Mouse (Mus musculus): ENCODE measurements at regions not wholly inside any gene's neighbourhood (a gene's known extent, or its start where the extent isn't known, plus 50 kb on each side); places are given as distances from the start of the nearest gene placed in this dataset.

DNA sequence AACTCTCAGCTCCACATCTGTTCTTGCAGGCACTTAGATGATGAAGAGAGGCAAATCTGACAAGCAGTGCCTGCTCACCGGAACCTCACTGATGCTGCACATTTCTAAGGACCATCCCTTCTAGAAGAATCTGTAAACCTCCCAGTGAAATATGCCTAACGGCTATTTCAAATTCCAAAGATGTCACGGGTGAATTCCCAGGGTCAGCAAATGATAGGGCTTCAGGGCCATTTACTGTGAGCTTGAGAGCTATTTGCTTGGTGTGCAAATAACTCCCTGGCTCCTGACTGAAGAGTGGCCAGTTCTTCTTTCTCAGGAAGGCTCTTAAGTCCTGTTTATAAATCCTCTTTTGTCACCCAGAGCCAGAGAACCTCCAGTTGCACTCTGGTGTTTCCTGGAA is 135.3 kb downstream of the Tmx1 start:
- DNase-seq (ENCODE audit: extremely low spot score, low read depth, low spot score), result no peak

DNA sequence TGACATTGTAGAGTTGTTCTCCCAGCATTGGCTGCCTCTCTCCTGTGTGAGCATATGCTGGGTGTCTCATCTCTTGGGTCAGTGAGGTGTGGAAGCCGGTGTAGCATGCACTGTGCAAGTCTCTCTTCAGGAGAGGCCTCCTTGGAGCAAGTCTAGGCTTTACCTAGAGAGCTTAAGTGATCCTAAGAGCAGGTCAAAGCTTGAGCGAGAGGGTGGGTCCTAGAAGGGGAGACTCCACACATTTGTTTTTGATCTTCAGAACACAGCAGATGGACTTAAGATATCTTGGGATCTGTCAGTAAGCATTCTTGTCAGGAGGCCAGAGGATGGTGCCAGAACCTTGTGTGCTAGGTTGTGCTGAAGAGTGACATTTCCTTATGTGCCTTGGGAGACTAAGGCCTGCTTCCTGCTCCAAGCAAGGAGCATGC is 136.4 kb downstream of the Tmx1 start:
- no peak for DNase-seq (ENCODE audit: extremely low spot score, low read depth, low spot score)

DNA sequence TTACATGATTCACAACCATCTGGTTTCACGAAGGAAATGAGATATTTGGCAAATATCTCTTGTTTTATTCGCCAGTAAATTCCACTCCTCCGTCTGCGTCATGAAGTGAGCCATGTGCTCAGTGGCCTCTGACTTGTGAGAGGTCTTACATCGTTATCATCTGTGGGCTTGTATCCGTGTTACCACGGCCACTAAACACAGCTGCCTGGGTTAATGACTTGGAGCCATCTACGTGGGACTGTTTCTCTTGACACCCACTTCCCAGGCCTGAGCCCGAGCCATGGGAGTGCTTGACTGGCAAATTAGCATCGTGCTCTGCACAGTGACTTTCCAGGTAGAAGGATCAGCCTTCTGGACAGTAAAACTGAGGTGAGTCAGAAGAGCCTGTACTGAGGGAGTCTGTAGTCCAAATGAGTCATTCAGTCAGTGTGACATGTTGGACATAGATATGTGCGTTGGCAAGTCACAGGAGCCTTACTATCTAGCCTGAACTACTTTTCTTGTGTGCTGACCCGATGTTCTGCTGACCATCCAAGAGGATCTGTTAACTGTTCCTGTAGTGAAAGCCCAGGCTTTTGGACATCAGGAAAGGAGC is 137.7 kb downstream of the Tmx1 start:
- no peak for DNase-seq (ENCODE audit: extremely low spot score, low read depth, low spot score)

DNA sequence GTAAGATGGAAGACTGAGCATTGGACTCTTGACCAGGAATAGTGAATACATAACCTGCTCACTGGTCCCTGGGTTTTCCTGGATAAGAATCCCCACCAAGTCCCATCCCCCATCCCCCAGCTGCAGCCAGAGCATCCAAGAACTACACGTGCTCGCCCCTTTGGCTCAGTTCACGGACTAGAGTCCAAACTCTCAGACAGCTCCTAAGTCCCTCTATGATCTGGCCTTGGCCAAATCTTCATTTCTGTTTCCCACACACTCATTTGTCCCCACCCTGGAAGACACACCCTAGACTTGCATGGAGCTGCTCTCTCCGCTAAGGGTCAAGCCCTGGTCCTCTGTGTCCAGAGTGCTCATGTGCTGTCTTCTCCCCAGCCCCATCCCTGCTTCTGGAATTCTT is 139.9 kb downstream of the Tmx1 start:
- no peak for DNase-seq (ENCODE audit: extremely low spot score, low read depth, low spot score)

DNA sequence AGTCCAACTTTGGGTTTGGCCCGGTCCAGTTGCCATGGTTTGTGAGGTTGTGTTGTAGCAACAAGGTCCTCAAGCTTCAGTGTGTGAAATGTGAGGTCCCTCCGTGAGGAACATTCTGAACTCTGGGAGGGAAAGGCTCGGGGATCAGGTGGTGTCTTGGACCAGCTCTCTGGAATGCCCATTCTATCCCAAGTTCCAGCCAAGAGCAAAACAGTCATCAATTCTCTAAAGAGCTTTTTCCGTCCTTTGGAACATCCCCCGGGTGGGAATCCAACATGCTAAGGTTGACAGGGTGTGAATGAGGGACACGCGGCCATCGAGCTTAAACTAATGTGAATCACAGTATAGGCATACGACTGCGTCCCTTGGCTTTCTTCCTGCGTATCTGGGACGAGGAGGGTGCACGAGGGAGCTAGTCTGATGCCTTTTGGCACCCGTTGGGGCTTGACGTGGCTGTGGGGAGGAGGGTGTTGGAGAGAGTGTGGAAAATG is 145.4 kb downstream of the Tmx1 start:
- DNase-seq (ENCODE audit: extremely low spot score, low read depth, low spot score), result no peak

DNA sequence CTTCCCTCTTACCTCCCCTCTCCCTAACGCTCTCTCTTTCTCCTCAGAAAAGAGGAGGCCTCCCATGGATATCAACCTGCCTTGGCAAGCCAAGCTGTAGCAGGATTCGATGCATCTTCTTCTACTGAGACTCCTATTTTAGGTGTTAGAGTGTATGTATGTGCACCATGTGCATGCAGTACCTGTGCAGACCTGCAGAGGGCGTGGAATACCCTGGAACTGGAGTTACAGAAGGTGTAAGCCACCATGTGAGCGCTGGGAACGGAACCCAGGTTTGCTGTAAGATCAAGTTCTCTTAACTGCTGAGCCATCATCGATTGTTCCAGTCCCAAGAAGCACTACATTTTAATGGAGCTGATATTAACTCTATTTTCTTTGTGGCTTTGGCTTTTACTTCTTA is 146.8 kb downstream of the Tmx1 start:
- DNase-seq (ENCODE audit: extremely low spot score, low read depth, low spot score), result no peak

DNA sequence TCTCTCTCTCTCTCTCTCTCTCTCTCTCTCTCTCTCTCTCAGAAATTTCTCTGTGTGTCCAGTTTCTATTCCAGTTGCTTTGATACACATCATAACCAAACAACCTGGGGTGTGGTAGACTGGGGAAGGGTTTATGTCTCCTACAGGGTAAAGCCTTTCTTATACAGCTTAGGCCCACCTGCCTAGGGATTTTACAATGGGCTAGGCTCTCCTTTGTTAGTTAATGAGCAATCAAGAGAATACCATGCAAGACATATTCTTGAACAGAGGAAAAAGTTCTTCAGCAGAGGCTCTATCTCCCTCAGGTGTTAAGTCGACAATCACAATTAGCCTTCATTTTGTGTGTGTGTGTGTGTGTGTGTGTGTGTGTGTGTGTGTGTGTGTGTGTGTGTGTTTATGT is 151.0 kb downstream of the Tmx1 start:
- DNase-seq (ENCODE audit: extremely low spot score, low read depth, low spot score), result no peak

DNA sequence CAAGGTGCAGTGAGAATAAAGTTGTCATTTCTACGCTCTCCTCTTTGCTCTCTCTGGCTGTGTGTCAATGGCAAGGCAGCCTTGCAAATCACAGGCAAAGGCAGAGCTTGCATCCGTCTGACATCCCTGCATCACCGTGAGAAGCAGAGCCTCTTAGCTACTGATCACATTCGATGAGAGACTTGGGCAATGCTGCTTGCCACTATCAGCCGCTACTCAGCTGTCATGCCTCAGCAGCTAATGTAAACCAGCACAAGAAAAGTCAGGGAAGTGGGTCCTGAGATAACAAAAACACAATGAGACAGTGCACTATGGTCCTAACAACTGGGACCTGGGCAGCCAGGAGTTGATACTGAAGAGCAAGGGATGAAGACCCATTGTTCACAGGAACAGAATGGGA is 155.8 kb downstream of the Tmx1 start:
- DNase-seq (ENCODE audit: extremely low spot score, low read depth, low spot score), result no peak

DNA sequence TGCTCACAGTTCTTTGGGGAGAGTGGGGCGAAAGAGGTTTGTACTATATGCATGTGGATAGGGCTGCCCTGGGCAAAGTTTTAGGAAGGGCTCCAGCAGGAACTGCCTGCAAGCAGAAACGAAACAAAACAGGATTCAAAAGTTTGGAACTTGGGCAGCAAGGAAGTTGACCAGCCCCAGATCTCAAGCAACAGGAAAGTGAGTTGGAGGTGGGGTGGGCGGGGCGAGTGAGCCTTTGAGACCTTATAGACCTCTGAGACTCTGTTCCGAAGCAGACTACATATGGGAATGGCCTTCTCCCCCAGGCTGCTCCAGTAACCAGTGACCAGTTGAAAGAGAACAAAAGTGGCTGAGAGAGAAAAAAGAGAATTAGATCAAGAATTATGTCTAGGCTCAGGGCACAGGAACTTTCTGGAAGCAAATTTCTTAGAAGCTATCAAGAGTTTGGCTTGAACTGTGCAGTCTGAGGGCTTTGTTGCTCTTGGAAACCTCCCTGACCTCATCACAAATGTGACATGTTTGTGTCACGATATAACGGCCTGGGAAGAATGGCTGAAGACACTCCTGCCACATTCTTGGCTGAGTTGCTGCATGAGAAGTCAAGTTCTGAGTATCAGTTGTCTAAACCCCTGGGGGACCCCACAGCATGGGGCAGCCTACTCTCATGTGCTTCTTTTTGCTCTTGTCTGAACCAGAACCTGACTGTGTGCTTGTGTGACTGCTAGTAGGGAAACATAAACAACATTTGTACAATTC is 156.4 kb downstream of the Tmx1 start:
- no peak for DNase-seq (ENCODE audit: extremely low spot score, low read depth, low spot score)

DNA sequence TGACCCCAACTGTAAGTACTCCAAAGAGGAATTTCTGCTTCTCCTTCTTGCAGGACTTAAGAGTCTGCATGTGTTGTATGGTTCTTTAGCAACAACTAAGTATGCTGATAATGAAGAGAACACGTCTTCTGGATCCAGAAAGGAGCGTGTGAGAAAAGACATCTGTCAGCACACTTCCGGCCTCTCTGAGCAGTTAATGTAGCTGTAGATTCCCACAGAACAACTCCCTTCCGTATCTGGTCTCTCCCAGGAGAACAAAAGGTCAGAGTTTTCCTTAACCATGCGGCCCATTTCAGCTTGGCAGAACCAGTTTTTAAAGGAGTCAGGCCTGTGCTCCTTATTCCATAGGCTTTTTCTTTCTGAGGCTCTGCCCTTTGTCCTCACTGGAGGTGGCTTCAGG is 159.0 kb downstream of the Tmx1 start:
- no peak for DNase-seq (ENCODE audit: extremely low spot score, low read depth, low spot score)

DNA sequence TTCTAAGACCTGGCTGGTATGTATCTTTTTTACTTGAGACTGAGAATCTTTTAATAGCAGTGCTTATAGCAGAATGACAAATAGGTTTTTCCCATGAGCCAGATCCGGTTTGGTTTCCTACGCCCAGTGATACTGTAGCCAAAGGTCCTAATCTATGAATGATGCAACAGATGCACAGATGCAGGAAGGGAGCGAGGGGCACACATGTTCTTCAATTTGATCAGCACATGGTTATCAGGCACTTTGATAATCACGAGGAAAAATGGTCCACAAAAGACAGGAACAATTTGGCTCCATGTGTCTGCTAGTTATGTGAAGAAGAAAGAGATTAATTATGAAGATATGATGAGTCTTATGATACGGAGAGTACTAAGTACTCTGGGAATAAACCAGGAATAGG is 160.3 kb downstream of the Tmx1 start:
- no peak for DNase-seq (ENCODE audit: extremely low spot score, low read depth, low spot score)

DNA sequence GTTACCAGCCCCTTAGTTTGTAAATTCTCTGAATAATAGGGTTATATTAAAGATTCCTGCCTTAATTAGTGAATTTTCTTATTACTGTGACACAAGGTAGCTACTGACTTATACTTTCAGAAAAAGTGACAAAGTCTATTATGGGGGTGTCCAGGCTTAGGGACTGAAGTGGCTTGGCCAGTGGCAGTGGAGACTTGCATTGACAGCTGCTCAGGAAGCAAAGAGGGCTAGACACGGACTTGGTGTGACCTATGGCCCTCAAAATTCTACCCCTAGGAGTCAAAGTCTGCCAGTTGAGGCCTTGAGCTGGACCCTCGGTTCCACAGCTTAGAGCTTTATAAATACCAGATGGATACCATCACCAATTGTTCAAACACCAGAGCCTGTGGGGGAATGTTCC is 161.2 kb downstream of the Tmx1 start:
- DNase-seq (ENCODE audit: extremely low spot score, low read depth, low spot score), result no peak

DNA sequence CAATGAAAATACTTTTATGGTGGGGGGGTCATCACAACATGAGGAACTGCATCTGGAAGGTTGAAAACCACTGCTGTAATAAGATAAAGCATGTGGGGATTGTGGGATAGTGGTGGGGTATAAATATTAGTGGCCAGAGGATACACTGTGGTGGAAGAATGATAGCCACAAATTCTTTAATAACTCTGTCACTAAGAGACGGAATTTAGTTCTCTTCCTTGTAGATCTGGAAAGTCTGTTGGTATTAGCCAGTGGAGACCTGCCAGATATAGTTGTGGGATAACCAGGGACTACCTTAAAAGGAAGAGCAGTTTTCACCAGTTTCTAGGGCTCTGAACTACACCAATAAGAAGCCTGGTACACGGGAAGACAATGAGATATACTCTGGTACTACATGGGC is 161.8 kb downstream of the Tmx1 start:
- DNase-seq (ENCODE audit: extremely low spot score, low read depth, low spot score), result no peak

DNA sequence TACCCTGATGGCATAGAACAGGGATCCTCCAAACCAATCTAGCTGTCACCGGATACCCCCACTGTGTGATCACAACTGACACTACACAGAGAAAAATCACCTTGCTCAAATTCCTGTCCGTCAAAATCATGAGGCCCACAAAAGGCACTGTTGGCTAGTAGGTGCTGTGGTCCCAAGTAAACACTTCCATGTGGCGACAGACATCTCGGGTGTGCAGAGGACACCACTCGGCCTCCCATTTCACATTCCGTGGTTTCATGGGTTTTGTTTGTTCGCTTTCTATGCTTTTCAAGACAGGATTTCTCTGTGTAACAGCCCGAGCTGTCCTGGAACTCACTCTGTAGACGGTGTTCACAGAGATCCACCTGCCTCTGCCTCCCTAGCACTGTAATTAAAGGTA is 162.2 kb downstream of the Tmx1 start:
- DNase-seq (ENCODE audit: extremely low spot score, low read depth, low spot score), result no peak

DNA sequence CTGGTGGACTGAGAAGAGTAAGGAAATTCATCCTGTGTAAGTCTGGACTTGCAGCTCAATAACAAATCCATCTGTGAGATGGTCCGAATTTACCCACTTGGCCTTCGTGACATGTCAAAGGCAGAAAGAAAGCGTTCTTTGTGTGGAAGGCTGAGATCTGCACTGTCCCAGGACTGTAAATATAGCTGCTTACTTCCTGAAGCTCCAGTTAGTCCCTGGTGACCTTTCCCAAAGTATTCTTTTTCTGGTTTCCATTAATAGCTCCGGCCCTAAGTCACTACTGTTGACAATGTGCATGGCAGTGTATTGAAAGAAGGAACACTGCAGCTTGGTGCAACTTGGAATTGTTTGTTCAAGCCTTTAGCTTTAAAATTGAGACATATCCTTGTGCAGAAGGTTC is 163.2 kb downstream of the Tmx1 start:
- no peak for DNase-seq (ENCODE audit: extremely low spot score, low read depth, low spot score)

DNA sequence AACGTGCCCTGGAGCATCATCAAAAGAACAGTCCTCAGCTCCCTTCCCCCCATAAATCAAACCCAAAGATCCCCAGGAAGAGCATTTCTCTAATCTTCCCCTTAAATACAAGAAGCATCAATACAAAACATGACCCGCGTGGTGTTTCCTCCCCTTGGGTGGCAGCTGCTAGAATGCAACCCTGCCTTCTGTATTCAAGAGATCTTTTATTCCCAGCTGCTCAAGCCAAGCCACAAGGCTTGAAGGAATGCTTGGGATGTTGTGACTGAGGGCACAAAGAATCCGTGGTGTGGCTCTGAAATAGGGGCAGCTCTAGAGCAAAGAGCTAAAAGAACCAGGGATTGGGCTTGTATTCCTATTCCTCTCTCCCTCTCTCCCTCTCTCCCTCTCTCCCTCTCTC is 163.6 kb downstream of the Tmx1 start:
- DNase-seq (ENCODE audit: extremely low spot score, low read depth, low spot score), result no peak

DNA sequence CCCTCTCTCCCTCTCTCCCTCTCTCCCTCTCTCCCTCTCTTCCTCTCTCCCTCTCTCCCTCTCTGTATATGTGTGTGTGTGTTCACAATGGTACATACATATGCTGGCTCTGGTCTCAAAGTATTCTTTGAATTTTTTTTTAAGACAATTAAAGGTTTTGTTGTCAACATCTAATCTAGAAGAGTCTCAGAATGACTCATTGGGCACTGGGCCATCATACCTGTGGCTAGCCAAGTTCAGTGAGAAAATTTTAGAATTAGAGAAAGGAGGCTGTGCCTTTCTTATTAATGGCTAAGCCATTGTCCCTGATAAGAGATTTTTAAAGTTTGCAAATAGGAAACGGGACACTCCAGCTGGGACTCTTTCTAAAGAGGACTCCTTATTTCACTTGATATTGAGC is 164.1 kb downstream of the Tmx1 start:
- DNase-seq (ENCODE audit: extremely low spot score, low read depth, low spot score), result no peak

DNA sequence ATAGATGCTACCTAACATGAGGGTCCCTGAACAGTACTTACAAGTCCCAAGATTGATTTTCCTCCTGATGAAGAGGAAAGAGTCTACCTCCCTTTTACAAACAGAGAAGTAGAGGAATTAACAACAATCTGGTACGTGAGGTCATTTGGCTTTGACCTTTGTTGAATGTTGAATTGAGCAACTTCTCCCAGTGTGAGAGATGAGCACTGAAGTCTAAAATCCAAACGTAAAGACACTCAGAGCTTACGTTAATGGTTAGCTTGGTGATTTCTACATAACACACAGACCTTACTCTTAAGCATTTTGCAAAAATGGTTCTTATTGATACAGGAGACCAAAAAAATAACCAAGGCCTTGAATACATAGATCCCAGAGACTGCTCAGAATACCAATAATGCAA is 165.1 kb downstream of the Tmx1 start:
- DNase-seq (ENCODE audit: extremely low spot score, low read depth, low spot score), result no peak

DNA sequence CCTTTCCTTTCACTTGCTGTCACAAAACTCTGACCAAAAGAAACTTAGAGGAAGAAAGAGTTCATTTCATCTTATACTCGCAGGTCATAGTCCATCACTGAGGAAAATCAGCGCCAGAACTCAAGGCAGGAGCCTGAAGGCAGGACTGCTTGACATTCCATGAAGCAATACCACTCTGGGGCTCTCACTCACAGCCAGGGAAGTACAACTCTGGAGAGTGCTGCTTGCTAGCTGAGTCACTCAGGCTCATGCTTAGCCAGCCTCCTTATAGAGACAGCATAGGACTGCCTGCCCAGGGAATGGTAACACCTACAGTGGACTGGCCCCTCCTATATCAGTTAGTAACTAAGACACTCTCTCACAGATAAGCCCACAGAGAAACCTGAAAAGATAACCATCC is 166.5 kb downstream of the Tmx1 start:
- DNase-seq (ENCODE audit: extremely low spot score, low read depth, low spot score), result no peak

DNA sequence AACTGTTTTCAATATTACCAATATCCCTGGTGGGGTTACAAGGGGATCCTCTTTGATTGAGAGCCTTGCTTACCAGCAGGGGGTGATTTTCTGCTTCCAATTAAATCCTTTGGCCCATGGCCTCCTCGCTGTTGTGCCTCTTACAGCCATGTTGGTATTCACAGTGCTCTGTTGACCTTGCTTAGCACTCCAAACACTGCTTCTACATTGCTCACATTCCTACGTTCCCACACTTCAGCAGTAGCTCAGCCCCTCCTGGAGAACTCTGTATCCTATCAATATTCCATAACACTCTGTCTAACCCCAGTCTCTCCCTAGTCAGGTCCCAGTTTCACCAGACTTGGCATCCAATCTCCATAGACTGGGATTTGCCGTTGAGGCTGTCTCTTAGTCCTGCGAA is 169.1 kb downstream of the Tmx1 start:
- no peak for DNase-seq (ENCODE audit: extremely low spot score, low read depth, low spot score)

DNA sequence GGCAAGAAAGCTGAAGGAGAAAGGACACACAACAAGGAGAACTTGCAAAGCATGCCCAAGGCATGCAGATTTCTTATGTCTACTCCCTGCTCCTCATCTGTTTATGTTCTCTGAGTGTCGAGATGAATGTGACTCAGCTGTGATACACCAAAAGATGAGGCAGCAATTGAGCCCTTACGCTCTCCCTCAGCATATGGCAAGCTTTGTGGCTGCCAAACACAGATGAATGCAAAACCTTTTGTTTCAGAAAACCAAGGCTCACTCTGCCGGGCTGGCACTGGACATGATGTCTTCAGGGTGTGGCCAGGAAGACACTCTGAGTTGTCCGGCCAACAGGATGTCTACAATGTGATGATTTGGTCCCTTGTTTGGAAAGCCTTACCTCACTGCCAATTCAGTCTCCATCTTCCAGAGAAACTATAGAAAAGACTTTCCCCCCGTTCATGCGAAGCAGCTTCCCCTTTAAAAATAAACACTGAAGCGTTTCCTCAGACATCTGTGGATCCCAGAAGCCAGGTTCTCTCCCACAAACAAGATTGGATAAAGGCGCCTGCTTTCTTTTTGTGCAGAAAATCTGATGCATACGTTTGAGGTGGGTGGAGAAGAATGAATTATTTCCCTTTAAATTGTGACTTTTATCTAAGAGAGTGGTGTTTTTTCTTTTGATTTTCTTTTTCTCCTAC is 171.5 kb downstream of the Tmx1 start:
- DNase-seq (ENCODE audit: extremely low spot score, low read depth, low spot score), result no peak

DNA sequence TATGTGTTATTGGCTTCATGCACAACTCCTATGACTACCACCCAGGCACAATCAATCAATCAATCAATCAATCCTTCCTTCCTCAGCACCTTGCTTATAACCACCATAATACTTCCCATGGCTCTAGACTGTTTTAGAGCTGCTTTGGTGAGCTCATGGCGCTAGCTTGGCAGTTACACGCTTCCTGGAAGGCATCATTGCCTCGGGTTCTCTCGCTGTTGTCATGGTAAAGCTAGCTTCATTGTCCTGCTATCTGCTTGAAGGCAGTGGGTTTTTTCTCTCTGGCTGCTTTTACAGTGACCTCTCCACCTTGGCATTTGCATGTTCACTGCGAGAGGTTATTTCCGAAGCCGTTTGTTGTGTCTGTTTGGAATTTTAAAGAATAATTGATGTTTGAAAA is 174.7 kb downstream of the Tmx1 start:
- DNase-seq (ENCODE audit: extremely low spot score, low read depth, low spot score), result no peak
